Mouse (Mus musculus) lung, embryonic 15.5 days (tissue): ENCODE results near the gene Map4k2. TPM values are rescaled to one million over a fixed set of nuclear protein-coding genes. Genes with fewer than 3 reads are reported as not detected.

Experiments
- ATAC-seq: fragments of 200-750 bp; cut with Nextera tagmentation; 2 replicates; pipeline ENCODE4 v1.8.0; 2017; ENCODE audit warnings: moderate number of reproducible peaks, borderline replicate concordance; ENCODE audit not compliant: low FRiP score, low TSS enrichment; ENCODE audit errors: extremely low read depth
- H3K27ac ChIP-seq: fragments of 300-500 bp; sonication (generic); 2 replicates; pipeline ENCODE4 v1.5.1; 2015; ENCODE audit warnings: moderate library complexity, mild to moderate bottlenecking, inconsistent platforms
- H3K27me3 ChIP-seq: fragments of 300-500 bp; sonication (generic); 2 replicates; pipeline ENCODE4 v1.6.1; 2015; ENCODE audit warnings: inconsistent platforms
- H3K36me3 ChIP-seq: fragments of 300-500 bp; sonication (generic); 2 replicates; pipeline ENCODE4 v1.6.1; 2015; ENCODE audit warnings: inconsistent platforms
- H3K4me1 ChIP-seq: fragments of 300-500 bp; sonication (generic); 2 replicates; pipeline ENCODE4 v1.6.1; 2015; ENCODE audit warnings: inconsistent platforms
- H3K4me2 ChIP-seq: fragments of 300-500 bp; sonication (generic); 2 replicates; pipeline ENCODE4 v1.6.1; 2015; ENCODE audit warnings: inconsistent platforms, mild to moderate bottlenecking, moderate library complexity
- H3K4me3 ChIP-seq: fragments of 300-500 bp; sonication (generic); 2 replicates; pipeline ENCODE4 v1.5.1; 2015; ENCODE audit warnings: mild to moderate bottlenecking, inconsistent platforms
- H3K9ac ChIP-seq: fragments of 300-500 bp; sonication (generic); 2 replicates; pipeline ENCODE4 v1.6.1; 2015; ENCODE audit warnings: inconsistent platforms
- H3K9me3 ChIP-seq: fragments of 300-500 bp; sonication (generic); 2 replicates; pipeline ENCODE4 v1.6.1; 2016; ENCODE audit warnings: inconsistent platforms
- WGBS: fragments of 180-500 bp; shearing (Covaris S2); methylation state at CpG from one replicate; pipeline ENCODE4 v1.1.7; 2015; 5-methylcytosine and 5-hydroxymethylcytosine counted together
- polyA plus RNA-seq: library from polyadenylated mRNA; unstranded; fragments of >200 nt; fragmentation: Nextera tagmentation; extraction: Ambion mirVana; gene quantifications from 2 replicates; pipeline ENCODE4 v1.2.1, GENCODE M21; 2015

The Map4k2 gene
- polyA plus RNA-seq, 1 experiment from 2014 or later = 22.9 TPM

GRCm38 (mm10) chr19:6321358-6321757 lies 19.6 kb upstream of the Map4k2 start:
- H3K9me3 ChIP-seq = no peaks in the 10 kb centered on the region
- H3K36me3 ChIP-seq = peaks cover 46% of the 10 kb centered on the region
- no peak for ATAC-seq
- H3K4me2 ChIP-seq = no peak overlapping the region
- H3K4me1 ChIP-seq = no peaks in the 10 kb centered on the region
- WGBS = 74% methylated on average over 8 of the region's 8 CpGs
- no peak overlapping the region for H3K9ac ChIP-seq
- no peaks in the 10 kb centered on the region for H3K27me3 ChIP-seq
- no peak overlapping the region for H3K4me3 ChIP-seq
- H3K27ac ChIP-seq = no peak overlapping the region

DNA sequence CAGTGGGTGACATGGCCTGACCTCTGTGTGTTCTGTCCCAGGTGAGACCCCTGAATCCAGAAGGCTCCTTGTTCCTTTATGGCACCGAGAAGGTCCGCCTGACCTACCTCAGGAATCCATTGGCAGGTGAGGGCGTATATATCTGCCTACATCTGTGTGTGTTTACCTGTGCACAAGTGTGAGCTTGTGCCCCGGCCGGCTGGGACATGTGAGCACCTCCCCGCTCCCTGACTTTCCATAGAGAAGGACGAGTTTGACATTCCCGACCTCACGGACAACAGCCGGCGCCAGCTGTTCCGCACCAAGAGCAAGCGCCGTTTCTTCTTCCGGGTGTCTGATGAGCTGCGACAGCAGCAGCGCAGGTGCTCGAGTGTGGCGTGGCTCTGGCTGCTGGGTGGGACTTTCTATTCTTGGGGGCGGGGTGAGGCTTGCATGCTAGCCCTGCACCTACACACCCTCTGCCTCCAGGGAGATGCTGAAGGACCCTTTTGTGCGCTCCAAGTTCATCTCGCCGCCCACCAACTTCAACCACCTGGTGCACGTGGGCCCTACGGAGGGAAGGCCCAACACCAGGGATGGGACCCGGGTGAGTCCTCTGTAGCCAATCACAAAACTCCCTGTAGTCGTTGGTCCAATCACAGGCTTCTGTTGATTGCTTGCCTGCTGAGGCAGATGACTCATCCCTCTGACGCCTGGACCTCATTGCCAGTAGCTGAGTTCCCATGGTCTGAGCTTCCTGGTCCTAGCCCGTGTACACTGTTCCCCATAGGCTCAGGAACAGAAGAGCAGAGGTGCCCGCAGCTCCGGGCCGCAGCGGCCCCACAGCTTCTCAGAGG lies 18.9 kb upstream of the Map4k2 start:
- Histone ChIP-seq H3K27ac (no peak overlapping the region), H3K9me3 (no peaks in the 10 kb centered on the region), H3K4me3 (no peak overlapping the region), H3K27me3 (no peaks in the 10 kb centered on the region), H3K4me1 (no peaks in the 10 kb centered on the region), H3K36me3 (peaks cover 40% of the 10 kb centered on the region), H3K9ac (no peak overlapping the region), H3K4me2 (no peak overlapping the region)
- WGBS = 64% methylated on average over 33 of the region's 33 CpGs
- 0 out of 2 replicates have a peak, but pooled peaks have one; percentile 39 for ATAC-seq

GRCm38 (mm10) chr19:6324751-6325150 lies 16.2 kb upstream of the Map4k2 start:
- H3K36me3 ChIP-seq = peaks cover 21% of the 10 kb centered on the region
- H3K4me3 ChIP-seq = no peak overlapping the region
- no peak overlapping the region for H3K9ac ChIP-seq
- H3K4me2 ChIP-seq = no peak overlapping the region
- 76% methylated on average over 9 of the region's 9 CpGs for WGBS
- no peaks in the 10 kb centered on the region for H3K27me3 ChIP-seq
- no peaks in the 10 kb centered on the region for H3K4me1 ChIP-seq
- no peak for ATAC-seq
- H3K27ac ChIP-seq = no peak overlapping the region
- H3K9me3 ChIP-seq = no peaks in the 10 kb centered on the region

- no peak for ATAC-seq
- Histone ChIP-seq H3K36me3 (0 out of 2 replicates have a peak, but pooled peaks cover under 1% of the 10 kb centered on the region), H3K4me2 (peak overlapping the region; percentile 45; the same call in 1 of the 2 replicates), H3K9me3 (no peaks in the 10 kb centered on the region), H3K4me1 (peaks cover 16% of the 10 kb centered on the region), H3K9ac (no peak overlapping the region), H3K27me3 (no peaks in the 10 kb centered on the region), H3K27ac (no peak overlapping the region), H3K4me3 (no peak overlapping the region)
- 43% methylated on average over 5 of the region's 5 CpGs for WGBS
These were observed 9.8 kb upstream of the Map4k2 start for GRCm38 (mm10) chr19:6331178-6331577.

GRCm38 (mm10) chr19:6331719-6332516 lies 9.0 kb upstream of the Map4k2 start:
- Histone ChIP-seq H3K27me3 (no peaks in the 10 kb centered on the region), H3K4me3 (peak overlapping the region; percentile 7; the same call in 1 of the 2 replicates), H3K4me2 (peak overlapping the region; percentile 45), H3K9ac (peak overlapping the region; percentile 31; the same call in 1 of the 2 replicates), H3K9me3 (no peaks in the 10 kb centered on the region), H3K27ac (no peak overlapping the region), H3K4me1 (peaks cover 24% of the 10 kb centered on the region), H3K36me3 (peaks cover under 1% of the 10 kb centered on the region; the same call in 1 of the 2 replicates)
- ATAC-seq = no peak
- WGBS = 20% methylated on average over 13 of the region's 13 CpGs

DNA sequence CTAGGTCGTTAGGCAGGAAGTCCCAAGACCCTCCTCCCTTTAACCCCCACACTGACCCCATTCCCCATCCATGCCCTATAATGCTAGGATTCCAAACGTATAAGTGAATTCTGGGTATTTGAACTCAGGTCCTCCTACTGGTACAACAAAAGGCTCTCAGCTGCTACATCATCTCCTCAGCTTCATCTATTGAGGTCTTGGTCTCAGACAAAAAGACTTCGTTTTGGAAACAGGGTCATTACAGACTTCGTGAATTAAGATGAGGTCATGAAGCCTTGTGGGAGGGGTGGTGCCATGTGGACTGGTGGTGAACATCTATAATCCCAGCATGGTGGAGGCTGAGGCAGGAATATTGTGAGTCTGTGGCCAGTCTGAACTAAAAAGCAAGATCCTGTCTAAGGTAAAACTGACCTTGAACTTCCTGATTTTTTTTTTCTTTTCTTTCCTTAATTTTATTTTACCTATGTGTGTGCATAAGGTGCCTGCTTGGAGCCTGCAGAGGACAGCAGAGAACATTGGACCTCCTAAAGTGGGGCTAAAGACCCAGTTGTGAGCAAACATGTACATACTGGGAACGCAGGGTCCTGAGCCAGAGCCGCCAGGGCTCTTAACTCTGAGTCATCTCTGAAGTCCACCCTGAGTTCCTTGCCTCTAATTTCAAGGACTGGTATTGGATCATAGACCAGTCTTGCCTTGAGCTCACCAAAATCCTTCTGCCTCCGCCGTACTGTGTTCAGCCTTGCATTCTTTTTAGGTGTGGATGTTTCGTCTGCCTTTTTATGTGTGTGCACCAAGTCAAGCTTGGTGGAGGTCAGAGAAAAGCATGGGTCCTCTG lies 7.0 kb upstream of the Map4k2 start:
- H3K9me3 ChIP-seq = no peaks in the 10 kb centered on the region
- peak overlapping the region; percentile 39; the same call in 1 of the 2 replicates for H3K9ac ChIP-seq
- H3K27me3 ChIP-seq = no peaks in the 10 kb centered on the region
- H3K27ac ChIP-seq = peak overlapping the region; percentile 89
- H3K4me2 ChIP-seq = peak overlapping the region; percentile 86
- 54% methylated on average over 9 of the region's 9 CpGs for WGBS
- 0 out of 2 replicates have a peak, but pooled peaks have one; percentile 1 for ATAC-seq
- peaks cover 30% of the 10 kb centered on the region for H3K4me1 ChIP-seq
- peaks cover 21% of the 10 kb centered on the region for H3K36me3 ChIP-seq
- H3K4me3 ChIP-seq = peak overlapping the region; percentile 89

GRCm38 (mm10) chr19:6334673-6335457 lies 6.1 kb upstream of the Map4k2 start, which contains the start of gene Men1:
Gene Men1, plus strand, starts transcription at chr19:6334979.
- WGBS = under 1% methylated on average over 38 of the region's 43 CpGs
- ATAC-seq = peak; percentile 92

DNA sequence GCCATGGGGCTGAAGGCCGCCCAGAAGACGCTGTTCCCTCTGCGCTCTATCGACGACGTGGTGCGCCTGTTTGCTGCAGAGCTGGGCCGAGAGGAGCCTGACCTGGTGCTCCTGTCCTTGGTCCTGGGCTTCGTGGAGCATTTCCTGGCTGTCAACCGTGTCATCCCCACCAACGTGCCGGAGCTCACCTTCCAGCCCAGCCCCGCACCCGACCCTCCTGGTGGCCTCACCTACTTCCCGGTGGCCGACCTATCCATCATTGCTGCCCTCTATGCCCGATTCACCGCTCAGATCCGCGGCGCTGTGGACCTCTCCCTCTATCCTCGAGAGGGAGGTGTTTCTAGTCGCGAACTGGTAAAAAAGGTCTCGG lies 5.5 kb upstream of the Map4k2 start:
- ATAC-seq = peak; percentile 9
- peak overlapping the region; percentile 89 for H3K4me3 ChIP-seq
- peaks cover 38% of the 10 kb centered on the region for H3K4me1 ChIP-seq
- peak overlapping the region; percentile 41 for H3K27ac ChIP-seq
- H3K4me2 ChIP-seq = peak overlapping the region; percentile 86
- H3K36me3 ChIP-seq = peaks cover 35% of the 10 kb centered on the region
- WGBS = under 1% methylated on average over 19 of the region's 25 CpGs
- peak overlapping the region; percentile 90 for H3K9ac ChIP-seq
- no peaks in the 10 kb centered on the region for H3K27me3 ChIP-seq
- H3K9me3 ChIP-seq = no peaks in the 10 kb centered on the region

More at GRCm38 (mm10) chr19:6334673-6335457, 6.1 kb upstream of the Map4k2 start, which contains the start of gene Men1:
- Histone ChIP-seq H3K27me3 (no peaks in the 10 kb centered on the region), H3K36me3 (peaks cover 30% of the 10 kb centered on the region), H3K4me2 (peak within 1 kb of the TSS; percentile 86), H3K4me1 (peaks cover 32% of the 10 kb centered on the region), H3K27ac (peak within 1 kb of the TSS; percentile 89), H3K9me3 (no peaks in the 10 kb centered on the region), H3K4me3 (peak within 1 kb of the TSS; percentile 89), H3K9ac (peak within 1 kb of the TSS; percentile 90)

GRCm38 (mm10) chr19:6336920-6337319 lies 4.0 kb upstream of the Map4k2 start:
- Histone ChIP-seq H3K9me3 (no peaks in the 10 kb centered on the region), H3K27ac (no peak overlapping the region), H3K9ac (peak overlapping the region; percentile 90), H3K27me3 (no peaks in the 10 kb centered on the region), H3K4me3 (peak overlapping the region; percentile 89; the same call in 1 of the 2 replicates), H3K36me3 (peaks cover 35% of the 10 kb centered on the region), H3K4me2 (peak overlapping the region; percentile 86), H3K4me1 (peaks cover 41% of the 10 kb centered on the region)
- 84% methylated on average over 10 of the region's 10 CpGs for WGBS
- ATAC-seq = no peak

- Histone ChIP-seq H3K9me3 (no peaks in the 10 kb centered on the region), H3K4me1 (peaks cover 39% of the 10 kb centered on the region), H3K27me3 (no peaks in the 10 kb centered on the region), H3K27ac (no peak overlapping the region), H3K4me3 (no peak overlapping the region), H3K9ac (no peak overlapping the region), H3K4me2 (no peak overlapping the region), H3K36me3 (peaks cover 35% of the 10 kb centered on the region)
- no peak for ATAC-seq
- WGBS = 90% methylated on average over 7 of the region's 7 CpGs
These were observed 2.8 kb upstream of the Map4k2 start for GRCm38 (mm10) chr19:6338171-6338570.
